Mouse (Mus musculus) forebrain, embryonic 10.5 days (tissue): ENCODE data around the gene Hand2. TPM values are rescaled to one million over a fixed set of nuclear protein-coding genes. Genes with fewer than 3 reads are reported as not detected.

Experiments used
- DNase-seq: peaks from one replicate; pipeline ENCODE4 v3.0.0-alpha.2; 2017; ENCODE audit warnings: low spot score; ENCODE audit errors: extremely low spot score
- H3K27ac ChIP-seq: fragments of 300-500 bp; sonication (generic); 2 replicates; pipeline ENCODE4 v1.5.1; 2016; ENCODE audit warnings: mild to moderate bottlenecking
- H3K27me3 ChIP-seq: fragments of 300-500 bp; sonication (generic); 2 replicates; pipeline ENCODE4 v1.6.1; 2016; ENCODE audit warnings: mild to moderate bottlenecking; ENCODE audit not compliant: poor library complexity, severe bottlenecking
- H3K36me3 ChIP-seq: fragments of 300-500 bp; sonication (generic); replicated peaks from 2 replicates; pipeline ENCODE4 v1.6.1; 2016; ENCODE audit warnings: mild to moderate bottlenecking, moderate library complexity
- H3K4me1 ChIP-seq: fragments of 300-500 bp; sonication (generic); 2 replicates; pipeline ENCODE4 v1.6.1; 2016
- H3K4me3 ChIP-seq: fragments of 300-500 bp; sonication (generic); 2 replicates; pipeline ENCODE4 v1.5.1; 2016; ENCODE audit warnings: mild to moderate bottlenecking, moderate library complexity
- H3K9me3 ChIP-seq: fragments of 300-500 bp; sonication (generic); 2 replicates; pipeline ENCODE4 v1.6.1; 2016; ENCODE audit warnings: mild to moderate bottlenecking, moderate library complexity
- WGBS: fragments of 180-500 bp; shearing (Covaris S2); methylation state at CpG from one replicate; pipeline ENCODE4 v1.1.7; 2016; 5-methylcytosine and 5-hydroxymethylcytosine counted together
- polyA plus RNA-seq: library from polyadenylated mRNA; unstranded; fragments of >200 nt; fragmentation: Nextera tagmentation; extraction: Ambion mirVana; gene quantifications from 2 replicates; pipeline ENCODE4 v1.2.1, GENCODE M21; 2016

Gene Hand2
- polyA plus RNA-seq, 1 experiment from 2014 or later = not detected

GRCm38 (mm10) chr8:57339711-57340650, 19.2 kb downstream of the Hand2 start:
- DNase-seq = peak; percentile 24
- peaks cover 100% of the 10 kb centered on the region for H3K27me3 ChIP-seq
- H3K9me3 ChIP-seq = no peaks in the 10 kb centered on the region
- no peaks in the 10 kb centered on the region for H3K36me3 ChIP-seq
- peaks cover 8% of the 10 kb centered on the region for H3K4me1 ChIP-seq
- H3K27ac ChIP-seq = no peak overlapping the region
- WGBS = 1% methylated on average over 14 of the region's 14 CpGs
- H3K4me3 ChIP-seq = no peak overlapping the region

DNA sequence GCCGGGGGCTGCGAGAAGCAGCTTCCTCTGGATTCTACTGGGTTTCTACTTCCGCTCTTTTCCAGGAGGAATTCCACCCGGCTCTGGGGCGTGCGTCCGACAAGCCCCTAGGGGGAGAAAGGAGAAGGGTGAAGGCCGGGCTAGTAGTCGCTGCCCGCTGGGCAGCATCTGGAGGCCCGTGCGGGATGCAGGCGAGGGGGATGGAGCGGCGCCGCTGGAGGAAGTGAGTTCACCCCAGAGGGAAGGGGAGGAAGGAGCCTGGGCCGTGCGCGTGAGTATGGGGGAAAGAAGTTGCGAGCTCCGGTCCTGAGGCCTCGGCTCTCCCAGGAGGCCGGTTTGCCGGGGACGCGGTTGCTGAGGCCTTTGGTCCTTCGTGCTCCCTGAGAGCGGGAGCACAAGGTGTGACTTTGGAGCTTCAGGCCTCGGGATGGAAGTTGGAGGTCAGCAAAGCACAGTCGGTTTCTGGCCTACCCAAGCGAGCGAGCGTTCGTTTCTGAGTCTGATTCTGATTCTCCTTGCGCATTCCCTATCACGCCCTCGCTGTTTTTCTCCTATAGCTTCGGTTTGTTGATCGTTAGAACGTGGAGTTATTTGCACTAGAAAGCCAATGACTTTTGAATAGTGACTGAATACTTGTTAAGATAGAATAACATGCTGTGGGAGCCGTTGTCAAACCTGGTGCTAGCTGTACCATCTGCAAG, 20.2 kb downstream of the Hand2 start:
- peak overlapping the region; percentile 42 for H3K4me3 ChIP-seq
- H3K4me1 ChIP-seq = peaks cover 8% of the 10 kb centered on the region
- H3K9me3 ChIP-seq = no peaks in the 10 kb centered on the region
- DNase-seq = peak; percentile 64
- H3K36me3 ChIP-seq = no peaks in the 10 kb centered on the region
- peaks cover 100% of the 10 kb centered on the region for H3K27me3 ChIP-seq
- under 1% methylated on average over 41 of the region's 41 CpGs for WGBS
- H3K27ac ChIP-seq = no peak overlapping the region

DNA sequence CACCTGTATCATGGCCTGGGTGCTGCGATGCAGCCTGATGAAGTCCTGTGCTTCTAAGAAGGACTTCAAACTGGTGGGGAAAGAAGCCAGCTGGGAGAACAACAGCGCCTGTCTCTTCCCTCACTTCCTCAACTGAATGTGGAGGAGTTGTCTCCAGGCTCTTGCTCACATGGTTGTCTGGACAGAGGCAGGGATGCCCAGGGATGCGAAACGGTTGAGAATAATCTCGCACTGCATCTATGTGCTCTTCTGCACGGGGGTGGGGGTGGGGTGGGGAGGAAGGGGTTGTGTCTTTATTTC, 20.7 kb downstream of the Hand2 start:
- peaks cover 8% of the 10 kb centered on the region for H3K4me1 ChIP-seq
- peak; percentile 29 for DNase-seq
- no peaks in the 10 kb centered on the region for H3K36me3 ChIP-seq
- no peaks in the 10 kb centered on the region for H3K9me3 ChIP-seq
- peaks cover 100% of the 10 kb centered on the region for H3K27me3 ChIP-seq
- no peak overlapping the region for H3K27ac ChIP-seq
- no peak overlapping the region for H3K4me3 ChIP-seq
- 0% methylated on average over 6 of the region's 6 CpGs for WGBS

DNA sequence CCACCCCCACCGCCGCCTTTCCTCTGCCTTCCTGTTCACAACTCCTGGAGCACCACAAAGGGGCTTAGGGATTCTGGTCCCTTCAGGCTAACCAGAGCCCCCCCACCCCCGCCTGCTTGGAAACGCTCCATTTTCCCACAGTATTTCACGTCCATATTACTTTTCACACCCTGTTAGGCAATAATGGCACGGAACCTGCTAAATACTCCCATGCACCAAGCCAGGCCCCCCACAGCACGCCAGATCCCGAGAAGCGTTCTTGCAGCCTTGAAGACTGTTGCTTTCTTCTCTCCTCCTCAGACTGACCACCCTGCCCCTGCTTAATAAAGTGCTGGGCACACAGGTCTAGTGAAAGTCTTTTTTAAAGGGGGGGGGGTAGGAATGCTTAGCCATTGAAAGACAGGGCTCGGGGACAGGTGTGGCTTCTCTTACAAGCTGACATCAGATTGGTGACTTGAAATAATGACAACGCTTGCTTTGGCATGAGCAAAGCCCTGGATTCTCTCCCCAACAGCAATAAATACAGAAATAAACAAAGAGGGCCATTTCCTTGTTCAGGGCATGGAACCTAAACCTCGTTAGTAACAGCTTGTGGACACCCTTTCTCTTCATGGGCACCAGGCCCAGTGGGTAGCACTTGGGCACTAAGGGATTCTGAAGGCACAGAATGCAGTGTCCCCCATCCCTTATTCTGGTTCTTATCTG, 21.8 kb downstream of the Hand2 start:
- Histone ChIP-seq H3K4me1 (peaks cover 8% of the 10 kb centered on the region), H3K4me3 (no peak overlapping the region), H3K36me3 (no peaks in the 10 kb centered on the region), H3K27me3 (peaks cover 100% of the 10 kb centered on the region), H3K27ac (no peak overlapping the region), H3K9me3 (no peaks in the 10 kb centered on the region)
- DNase-seq = peak; percentile 16
- WGBS = 0% methylated on average over 11 of the region's 12 CpGs

DNA sequence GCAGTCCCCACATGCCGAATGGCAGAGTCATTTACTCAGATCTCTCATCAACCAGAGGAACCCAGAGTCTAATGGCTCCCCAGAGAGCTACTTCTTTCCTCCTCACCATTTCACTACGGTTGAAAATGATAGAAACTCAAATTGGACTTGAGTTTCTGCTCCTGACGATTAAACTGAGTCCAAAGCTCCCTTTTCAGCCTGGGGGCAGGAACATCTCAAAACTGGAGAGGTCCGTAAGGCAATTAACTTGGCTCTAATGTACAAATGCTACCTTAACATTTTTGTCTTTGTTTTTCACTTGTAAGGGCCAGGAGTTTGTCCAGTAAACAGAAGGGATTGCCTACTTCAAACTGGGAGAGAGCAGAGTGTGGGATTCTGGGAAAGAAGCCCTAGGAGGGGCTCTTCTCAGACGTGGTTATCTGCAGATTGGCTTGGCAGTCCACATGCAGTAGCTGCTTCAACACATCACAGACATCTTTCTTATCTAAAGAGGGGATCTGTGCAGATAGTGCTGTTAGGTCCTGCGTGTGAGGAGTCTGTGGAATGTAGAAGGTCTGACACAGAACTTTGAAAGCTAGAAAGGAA, 23.0 kb downstream of the Hand2 start:
- DNase-seq = peak; percentile 15
- H3K9me3 ChIP-seq = no peaks in the 10 kb centered on the region
- peaks cover 9% of the 10 kb centered on the region for H3K4me1 ChIP-seq
- peaks cover 100% of the 10 kb centered on the region for H3K27me3 ChIP-seq
- H3K4me3 ChIP-seq = no peak overlapping the region
- H3K27ac ChIP-seq = no peak overlapping the region
- WGBS = 3% methylated on average over 6 of the region's 6 CpGs
- H3K36me3 ChIP-seq = no peaks in the 10 kb centered on the region

GRCm38 (mm10) chr8:57344956-57345870, 24.4 kb downstream of the Hand2 start:
- under 1% methylated on average over 23 of the region's 23 CpGs for WGBS
- Histone ChIP-seq H3K36me3 (no peaks in the 10 kb centered on the region), H3K27ac (no peak overlapping the region), H3K27me3 (peaks cover 100% of the 10 kb centered on the region), H3K4me1 (peaks cover 14% of the 10 kb centered on the region), H3K4me3 (no peak overlapping the region), H3K9me3 (no peaks in the 10 kb centered on the region)
- DNase-seq = peak; percentile 44

GRCm38 (mm10) chr8:57346371-57346770, 25.6 kb downstream of the Hand2 start:
- Histone ChIP-seq H3K4me1 (0 out of 2 replicates have a peak, but pooled peaks cover 6% of the 10 kb centered on the region), H3K27ac (no peak overlapping the region), H3K4me3 (no peak overlapping the region), H3K36me3 (no peaks in the 10 kb centered on the region), H3K27me3 (peaks cover 100% of the 10 kb centered on the region), H3K9me3 (no peaks in the 10 kb centered on the region)
- no peak for DNase-seq
- WGBS = 1% methylated on average over 7 of the region's 7 CpGs

- DNase-seq = peak; percentile 17
- WGBS = 8% methylated on average over 5 of the region's 5 CpGs
- no peaks in the 10 kb centered on the region for H3K9me3 ChIP-seq
- no peaks in the 10 kb centered on the region for H3K36me3 ChIP-seq
- no peak overlapping the region for H3K27ac ChIP-seq
- no peak overlapping the region for H3K4me3 ChIP-seq
- 0 out of 2 replicates have a peak, but pooled peaks cover 6% of the 10 kb centered on the region for H3K4me1 ChIP-seq
- peaks cover 100% of the 10 kb centered on the region for H3K27me3 ChIP-seq
Measured at GRCm38 (mm10) chr8:57347141-57347540, 26.4 kb downstream of the Hand2 start.

- Histone ChIP-seq H3K27me3 (peaks cover 100% of the 10 kb centered on the region), H3K36me3 (no peaks in the 10 kb centered on the region), H3K27ac (no peak overlapping the region), H3K9me3 (no peaks in the 10 kb centered on the region), H3K4me3 (no peak overlapping the region), H3K4me1 (peaks cover 8% of the 10 kb centered on the region)
- peak; percentile 25 for DNase-seq
- WGBS = 6% methylated on average over 4 of the region's 4 CpGs
Measured at GRCm38 (mm10) chr8:57348251-57348650, 27.5 kb downstream of the Hand2 start.

DNA sequence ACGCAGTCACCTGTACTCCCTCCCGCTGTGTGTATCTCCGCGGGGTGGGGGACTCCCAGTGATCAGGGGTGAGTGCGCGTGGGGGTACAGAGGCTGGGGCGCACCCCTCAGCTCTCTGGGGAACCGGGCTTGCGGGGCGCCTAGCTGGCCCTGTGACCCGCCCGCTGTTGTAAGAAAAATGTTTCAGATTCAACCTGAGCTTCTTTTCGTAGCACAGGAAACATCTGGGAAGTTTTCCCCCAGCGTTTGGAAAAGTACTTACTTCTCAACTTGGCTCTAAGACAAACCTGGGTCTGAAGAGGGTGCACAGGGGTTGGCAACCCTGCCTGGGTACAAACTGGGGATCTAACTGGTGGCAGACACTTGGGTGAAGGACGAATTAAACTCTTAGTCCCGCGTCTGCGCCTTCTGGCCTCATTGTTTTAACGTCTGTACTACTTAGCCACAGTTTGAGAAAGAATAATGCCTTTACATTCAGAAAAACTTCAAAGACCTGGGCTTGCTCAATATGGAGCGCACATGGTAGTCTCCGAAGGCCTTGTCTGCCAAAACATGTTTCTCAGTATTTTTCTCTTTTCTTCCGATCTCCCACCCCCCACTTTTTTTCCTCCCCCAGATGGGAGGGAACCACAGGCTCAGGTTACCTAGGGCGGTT, 28.2 kb downstream of the Hand2 start:
- H3K27me3 ChIP-seq = peaks cover 100% of the 10 kb centered on the region
- peak; percentile 21 for DNase-seq
- H3K4me1 ChIP-seq = peaks cover 15% of the 10 kb centered on the region
- WGBS = 2% methylated on average over 23 of the region's 23 CpGs
- no peak overlapping the region for H3K4me3 ChIP-seq
- H3K27ac ChIP-seq = no peak overlapping the region
- H3K9me3 ChIP-seq = no peaks in the 10 kb centered on the region
- no peaks in the 10 kb centered on the region for H3K36me3 ChIP-seq

GRCm38 (mm10) chr8:57351861-57352260, 31.1 kb downstream of the Hand2 start:
- WGBS = 15% methylated on average over 2 of the region's 2 CpGs
- no peaks in the 10 kb centered on the region for H3K36me3 ChIP-seq
- H3K4me3 ChIP-seq = no peak overlapping the region
- peaks cover 96% of the 10 kb centered on the region for H3K27me3 ChIP-seq
- no peak overlapping the region for H3K27ac ChIP-seq
- H3K9me3 ChIP-seq = no peaks in the 10 kb centered on the region
- H3K4me1 ChIP-seq = peaks cover 16% of the 10 kb centered on the region
- no peak for DNase-seq
